Mouse (Mus musculus) hindbrain, embryonic 14.5 days (tissue): Measurements from ENCODE around the gene Txndc17. TPM values are rescaled to one million over a fixed set of nuclear protein-coding genes. Genes with fewer than 3 reads are reported as not detected.
"Not testable (repeated sequence)": the region's sequence is repeated elsewhere in the genome, so short reads cannot be mapped to it uniquely, and the experiment has no call there.

Source experiments
- ATAC-seq: fragments of 200-750 bp; cut with Nextera tagmentation; 2 replicates; pipeline ENCODE4 v1.8.0; 2017; ENCODE audit warnings: moderate number of reproducible peaks, mild to moderate bottlenecking, moderate TSS enrichment, moderate library complexity; ENCODE audit not compliant: low FRiP score
- DNase-seq: peaks from one replicate; pipeline ENCODE4 v3.0.0-alpha.2; 2015; ENCODE audit warnings: low spot score
- H3K27ac ChIP-seq: fragments of 300-500 bp; sonication (generic); 2 replicates; pipeline ENCODE4 v1.5.1; 2014; ENCODE audit warnings: mild to moderate bottlenecking, moderate library complexity
- H3K27me3 ChIP-seq: fragments of 300-500 bp; sonication (generic); 2 replicates; pipeline ENCODE4 v1.6.1; 2014; ENCODE audit warnings: mild to moderate bottlenecking, low read length, mixed read lengths; ENCODE audit not compliant: control insufficient read depth, insufficient read depth
- H3K36me3 ChIP-seq: fragments of 300-500 bp; sonication (generic); replicated peaks from 2 replicates; pipeline ENCODE4 v1.6.1; 2014; ENCODE audit not compliant: control insufficient read depth, insufficient read depth
- H3K4me1 ChIP-seq: fragments of 300-500 bp; sonication (generic); replicated peaks from 2 replicates; pipeline ENCODE4 v1.6.1; 2014; ENCODE audit warnings: antibody characterized with exemption, low read length, mixed read lengths; ENCODE audit not compliant: control insufficient read depth, insufficient read depth
- H3K4me2 ChIP-seq: fragments of 300-500 bp; sonication (generic); replicated peaks from 2 replicates; pipeline ENCODE4 v1.6.1; 2014; ENCODE audit warnings: mild to moderate bottlenecking, moderate library complexity
- H3K4me3 ChIP-seq: fragments of 300-500 bp; sonication (generic); replicated peaks from 2 replicates; pipeline ENCODE4 v1.5.1; 2014; ENCODE audit warnings: mild to moderate bottlenecking, low read length
- H3K9ac ChIP-seq: fragments of 300-500 bp; sonication (generic); 2 replicates; pipeline ENCODE4 v1.6.1; 2014
- H3K9me3 ChIP-seq: fragments of 300-500 bp; sonication (generic); 2 replicates; pipeline ENCODE4 v1.6.1; 2016; ENCODE audit warnings: low read length; ENCODE audit not compliant: control insufficient read depth
- WGBS: fragments of 180-500 bp; shearing (Covaris S2); extraction: QIAGEN DNeasy Blood & Tissue Kit; methylation state at CpG from one replicate; pipeline ENCODE4 v1.1.7; 2014; 5-methylcytosine and 5-hydroxymethylcytosine counted together
- polyA plus RNA-seq: library from polyadenylated mRNA; unstranded; fragments of >200 nt; fragmentation: Nextera tagmentation; extraction: Ambion mirVana; gene quantifications from 2 replicates; pipeline ENCODE4 v1.2.1, GENCODE M21; 2014

Txndc17 gene
- 141 and 151 TPM in 2 replicates for polyA plus RNA-seq

DNA sequence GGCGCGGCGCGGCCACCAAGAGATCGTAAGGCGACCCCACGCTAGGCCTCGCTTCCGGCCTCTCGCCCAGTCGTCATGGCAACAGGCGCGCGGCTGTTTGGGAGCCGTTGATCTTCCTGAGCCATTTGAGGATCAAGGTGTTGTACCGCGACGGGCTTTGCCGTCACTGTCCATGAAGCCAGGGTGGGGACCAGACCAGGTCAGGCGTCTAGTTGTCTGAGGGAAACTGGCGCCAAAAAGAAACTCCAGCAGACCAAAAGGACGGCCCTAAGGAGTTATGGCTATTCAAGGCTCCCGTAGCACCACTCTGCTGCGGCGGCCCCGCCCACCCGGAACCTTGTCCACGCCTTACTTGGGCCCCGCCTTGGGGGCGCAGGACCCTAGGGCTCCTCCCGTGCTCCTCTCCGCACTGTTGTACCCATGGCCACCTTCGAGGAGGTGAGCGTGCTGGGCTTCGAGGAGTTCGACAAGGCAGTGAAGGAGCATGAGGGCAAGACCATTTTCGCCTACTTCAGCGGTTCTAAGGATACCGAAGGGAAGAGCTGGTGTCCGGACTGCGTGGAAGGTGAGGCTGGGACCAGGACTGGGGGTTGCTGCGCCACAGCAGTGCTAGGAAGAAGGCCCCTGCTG, at the start of gene Txndc17, which contains the start of gene 4933427D14Rik:
Txndc17 (plus strand) TSS at position 344 of the 630 bp plus-strand sequence.
4933427D14Rik (minus strand) TSS at position 256 of the 630 bp plus-strand sequence.
- H3K4me1 ChIP-seq = peaks cover 14% of the 10 kb centered on the region
- DNase-seq (peak; percentile 75), ATAC-seq (peak; percentile 93)
- H3K27me3 ChIP-seq = no peaks in the 10 kb centered on the region
- H3K36me3 ChIP-seq = peaks cover 36% of the 10 kb centered on the region
- H3K4me3 ChIP-seq = peak within 1 kb of the TSS; percentile 91
- H3K27ac ChIP-seq = peak within 1 kb of the TSS; percentile 76
- under 1% methylated on average over 42 of the region's 42 CpGs for WGBS
- peak within 1 kb of the TSS; percentile 77 for H3K4me2 ChIP-seq
- H3K9me3 ChIP-seq = no peaks in the 10 kb centered on the region
- H3K9ac ChIP-seq = peak within 1 kb of the TSS; percentile 92

DNA sequence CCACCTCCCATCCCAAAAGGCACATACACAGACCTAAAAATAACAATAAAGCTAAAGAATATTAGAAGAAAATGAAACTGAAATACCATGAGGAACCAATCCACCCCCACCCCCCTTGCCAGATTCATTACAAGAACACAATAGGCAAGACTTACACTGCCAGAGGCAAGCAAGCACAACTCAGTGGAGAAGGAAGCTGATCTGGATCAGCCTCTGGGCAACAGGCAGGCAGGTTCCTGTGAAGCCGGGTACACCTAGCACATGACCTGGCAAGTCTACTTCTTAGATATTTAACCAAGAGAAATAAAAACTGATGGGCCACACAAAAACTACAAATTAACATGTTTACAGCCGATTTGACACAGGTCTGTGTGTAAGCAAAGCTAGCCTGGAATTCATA, 44.1 kb upstream of the Txndc17 start:
- H3K36me3 ChIP-seq = peaks cover 84% of the 10 kb centered on the region
- no peak for DNase-seq
- 93% methylated on average over 2 of the region's 2 CpGs for WGBS

DNA sequence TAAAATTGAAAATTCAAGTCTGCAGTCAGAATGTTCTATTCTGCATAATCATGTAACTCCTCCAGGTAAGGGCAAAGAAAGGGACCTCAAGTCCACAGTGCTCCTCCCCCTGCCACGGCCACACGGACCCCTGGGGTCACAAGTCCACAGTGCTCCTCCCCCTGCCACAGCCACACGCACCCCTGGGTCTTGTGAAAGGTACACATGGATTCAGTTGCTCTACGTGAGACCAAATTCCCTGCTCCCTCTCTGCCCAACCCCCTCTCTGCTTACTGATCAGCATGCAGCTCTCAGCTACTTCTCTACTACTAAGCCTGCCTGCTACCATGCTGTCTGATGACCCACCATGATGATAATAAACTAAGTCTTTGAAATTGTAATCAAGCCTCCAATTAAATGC, 37.5 kb upstream of the Txndc17 start:
- Histone ChIP-seq H3K27ac (no peak overlapping the region), H3K4me2 (no peak overlapping the region), H3K36me3 (peaks cover 90% of the 10 kb centered on the region), H3K4me3 (no peak overlapping the region), H3K27me3 (no peaks in the 10 kb centered on the region), H3K9ac (no peak overlapping the region), H3K9me3 (no peaks in the 10 kb centered on the region), H3K4me1 (no peaks in the 10 kb centered on the region)
- ATAC-seq = no peak
- DNase-seq = no peak
- 88% methylated on average over 4 of the region's 4 CpGs for WGBS

More for the DNA sequence above, 44.1 kb upstream of the Txndc17 start:
- no peaks in the 10 kb centered on the region for H3K27me3 ChIP-seq
- H3K4me1 ChIP-seq = no peaks in the 10 kb centered on the region
- ATAC-seq = no peak
- H3K9me3 ChIP-seq = no peaks in the 10 kb centered on the region
- no peak overlapping the region for H3K9ac ChIP-seq
- no peak overlapping the region for H3K4me3 ChIP-seq
- H3K27ac ChIP-seq = no peak overlapping the region
- no peak overlapping the region for H3K4me2 ChIP-seq

DNA sequence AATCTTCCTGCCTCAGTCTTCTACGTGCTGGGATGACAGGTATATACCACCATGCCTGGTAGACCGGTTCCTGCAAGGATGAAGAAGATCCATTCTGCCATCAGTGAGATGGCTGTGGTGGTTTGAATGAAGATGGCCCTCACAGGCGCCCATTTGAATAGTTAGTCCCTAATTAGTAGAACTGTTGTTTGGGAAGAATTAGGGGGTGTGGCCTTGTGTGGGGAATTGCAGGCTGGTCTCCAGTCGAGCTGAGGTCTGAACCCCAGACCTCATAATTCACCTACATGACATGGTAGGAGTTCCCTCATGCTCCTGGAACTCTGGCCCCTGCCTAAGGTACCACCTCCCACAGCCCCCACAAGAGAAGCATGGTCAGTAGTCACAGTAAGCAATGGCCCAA, 35.4 kb upstream of the Txndc17 start:
- not testable (repeated sequence) for ATAC-seq, H3K9me3 ChIP-seq, H3K9ac ChIP-seq, H3K27me3 ChIP-seq, DNase-seq, H3K4me1 ChIP-seq, H3K4me3 ChIP-seq, H3K4me2 ChIP-seq, H3K27ac ChIP-seq
- H3K36me3 ChIP-seq = peaks cover 90% of the 10 kb centered on the region
- 82% methylated on average over 4 of the region's 4 CpGs for WGBS

DNA sequence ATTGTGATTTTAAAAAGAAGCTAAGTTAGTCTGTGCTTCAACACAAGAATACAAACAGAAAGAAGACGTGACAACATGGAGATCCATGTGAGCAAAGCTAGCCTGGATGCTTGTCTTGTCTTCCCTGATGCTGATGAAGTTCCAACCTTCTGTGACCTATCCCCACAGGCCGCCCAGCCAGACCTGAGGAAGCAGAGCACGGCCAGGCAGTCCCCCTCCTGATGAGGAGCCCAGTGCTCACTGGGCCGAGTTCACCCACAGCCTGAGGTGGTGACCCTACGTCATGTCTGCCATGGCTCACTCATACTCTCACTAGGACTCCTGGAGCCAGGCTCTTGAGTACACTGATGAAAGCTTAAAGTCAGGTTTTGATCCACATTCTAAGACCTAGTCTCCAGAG, 33.8 kb upstream of the Txndc17 start:
- no peak overlapping the region for H3K9ac ChIP-seq
- H3K4me1 ChIP-seq = no peaks in the 10 kb centered on the region
- DNase-seq (no peak), ATAC-seq (no peak)
- H3K27ac ChIP-seq = no peak overlapping the region
- WGBS = 79% methylated on average over 5 of the region's 5 CpGs
- H3K36me3 ChIP-seq = peaks cover 90% of the 10 kb centered on the region
- H3K27me3 ChIP-seq = no peaks in the 10 kb centered on the region
- no peak overlapping the region for H3K4me2 ChIP-seq
- H3K9me3 ChIP-seq = no peaks in the 10 kb centered on the region
- no peak overlapping the region for H3K4me3 ChIP-seq

DNA sequence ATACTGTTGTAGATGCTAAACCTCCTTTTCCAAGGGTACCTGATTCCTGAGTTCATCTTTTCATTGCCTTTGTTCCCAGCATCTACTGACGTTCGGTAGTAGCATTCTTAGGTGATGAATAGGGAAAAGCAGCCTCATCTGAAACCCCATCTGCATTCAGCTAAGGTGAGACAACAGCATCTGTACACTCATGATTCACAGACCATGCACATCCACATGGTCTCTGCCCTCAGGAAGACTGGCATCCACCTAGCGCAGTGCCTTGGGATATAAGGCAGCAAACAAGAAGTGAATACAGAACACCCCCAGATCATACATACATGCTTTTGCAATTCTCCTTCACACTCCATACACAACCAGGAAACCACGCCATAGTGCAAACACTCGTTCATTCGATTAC, 32.6 kb upstream of the Txndc17 start:
- 95% methylated on average over 6 of the region's 6 CpGs for WGBS
- peaks cover 90% of the 10 kb centered on the region for H3K36me3 ChIP-seq

DNA sequence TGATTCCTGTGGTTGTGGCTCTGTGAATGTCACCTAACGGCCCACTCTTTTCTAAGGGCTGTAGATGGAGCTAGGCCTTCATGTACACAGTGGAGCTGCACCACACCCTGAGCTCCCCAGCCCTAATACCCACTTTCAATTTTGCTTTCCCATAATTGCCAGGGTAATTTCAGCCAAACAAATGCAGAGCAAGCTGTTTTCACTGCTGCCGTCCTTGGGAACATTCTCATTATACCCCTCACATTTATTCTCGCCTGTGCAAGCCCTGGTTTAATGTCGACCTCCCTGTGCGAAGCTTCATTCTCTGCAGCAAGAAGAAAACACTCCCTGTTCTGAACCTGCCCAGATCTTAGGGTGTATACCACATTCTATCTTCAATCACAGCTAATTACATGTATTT, 31.4 kb upstream of the Txndc17 start:
- H3K9ac ChIP-seq = no peak overlapping the region
- H3K4me1 ChIP-seq = no peaks in the 10 kb centered on the region
- no peaks in the 10 kb centered on the region for H3K27me3 ChIP-seq
- no peak overlapping the region for H3K27ac ChIP-seq
- H3K4me2 ChIP-seq = no peak overlapping the region
- H3K4me3 ChIP-seq = no peak overlapping the region
- peaks cover 84% of the 10 kb centered on the region for H3K36me3 ChIP-seq
- WGBS = 81% methylated on average over 5 of the region's 5 CpGs
- ATAC-seq = no peak
- DNase-seq = no peak
- no peaks in the 10 kb centered on the region for H3K9me3 ChIP-seq

More for the DNA sequence above, 32.6 kb upstream of the Txndc17 start:
- Histone ChIP-seq H3K4me1 (no peaks in the 10 kb centered on the region), H3K27ac (no peak overlapping the region), H3K4me2 (no peak overlapping the region), H3K9ac (no peak overlapping the region), H3K27me3 (no peaks in the 10 kb centered on the region), H3K9me3 (no peaks in the 10 kb centered on the region), H3K4me3 (no peak overlapping the region)
- no peak for DNase-seq
- no peak for ATAC-seq

DNA sequence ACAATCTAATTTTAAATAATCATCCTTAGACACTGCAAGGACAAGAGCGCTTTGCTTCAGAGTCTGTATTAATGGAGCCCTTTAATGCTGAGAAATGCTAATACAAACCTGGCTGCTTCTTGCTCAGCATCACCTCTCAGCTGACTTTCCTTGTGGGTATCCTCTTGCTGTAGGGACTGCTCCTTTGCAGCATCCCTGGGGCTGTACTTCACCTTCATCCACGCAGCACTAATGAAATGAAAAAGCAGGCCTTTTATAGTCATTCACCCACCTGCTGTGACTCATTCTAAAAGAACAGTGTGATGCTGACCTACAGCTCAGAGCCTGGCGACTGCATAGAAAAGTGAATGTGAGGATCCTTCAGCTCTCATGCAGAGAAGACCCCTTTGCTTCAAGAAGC, 30.8 kb upstream of the Txndc17 start:
- H3K27me3 ChIP-seq = no peaks in the 10 kb centered on the region
- H3K9me3 ChIP-seq = no peaks in the 10 kb centered on the region
- no peak overlapping the region for H3K27ac ChIP-seq
- DNase-seq (no peak), ATAC-seq (no peak)
- no peak overlapping the region for H3K4me2 ChIP-seq
- no peak overlapping the region for H3K4me3 ChIP-seq
- no peak overlapping the region for H3K9ac ChIP-seq
- H3K36me3 ChIP-seq = peaks cover 87% of the 10 kb centered on the region
- no peaks in the 10 kb centered on the region for H3K4me1 ChIP-seq
- 30% methylated on average over 3 of the region's 3 CpGs for WGBS

DNA sequence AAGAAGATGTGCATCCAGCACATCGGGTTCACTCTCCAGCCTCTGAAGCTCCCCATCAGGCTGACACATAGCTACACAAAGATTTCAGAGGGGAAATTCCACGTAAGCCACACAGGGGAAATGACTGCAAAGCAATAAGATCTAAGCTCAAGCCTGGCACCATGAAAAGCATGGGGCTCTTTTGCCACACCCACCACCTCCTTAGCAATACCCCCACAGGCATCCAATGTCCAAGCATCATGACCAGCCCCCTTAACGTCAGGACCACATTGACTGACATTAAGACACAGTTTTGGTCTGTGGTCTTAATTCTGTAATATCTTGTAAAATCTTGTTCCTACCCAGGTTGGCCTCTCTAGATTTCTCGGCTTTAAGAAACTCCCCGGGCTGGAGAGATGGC, 26.8 kb upstream of the Txndc17 start:
- 92% methylated on average over 5 of the region's 5 CpGs for WGBS
- H3K9ac ChIP-seq = no peak overlapping the region
- peaks cover 72% of the 10 kb centered on the region for H3K36me3 ChIP-seq

DNA sequence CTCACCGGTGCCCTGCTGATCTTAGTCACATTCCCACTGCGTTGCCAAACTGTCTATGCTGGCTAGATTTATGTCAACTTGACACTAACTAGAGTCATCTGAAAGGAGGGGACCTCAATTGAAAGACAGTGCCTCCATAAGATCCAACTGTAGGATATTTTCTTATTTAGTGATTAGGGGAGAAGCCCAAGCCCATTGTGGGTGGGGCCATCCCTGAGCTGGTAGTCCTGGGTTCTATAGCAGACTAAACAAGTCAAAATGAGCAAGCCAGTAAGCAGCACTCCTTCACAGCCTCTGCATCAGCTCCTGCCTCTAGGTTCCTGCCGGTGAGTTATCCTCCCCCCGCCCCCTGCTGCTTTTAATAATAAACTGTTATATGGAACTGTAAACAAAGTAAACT, 26.2 kb upstream of the Txndc17 start:
- H3K4me1 ChIP-seq = no peaks in the 10 kb centered on the region
- peaks cover 70% of the 10 kb centered on the region for H3K36me3 ChIP-seq
- ATAC-seq (no peak), DNase-seq (no peak)
- H3K27ac ChIP-seq = no peak overlapping the region
- H3K4me3 ChIP-seq = no peak overlapping the region
- H3K9me3 ChIP-seq = no peaks in the 10 kb centered on the region
- 98% methylated on average over 4 of the region's 4 CpGs for WGBS
- no peak overlapping the region for H3K9ac ChIP-seq
- H3K4me2 ChIP-seq = no peak overlapping the region
- no peaks in the 10 kb centered on the region for H3K27me3 ChIP-seq

More for the DNA sequence above, 26.8 kb upstream of the Txndc17 start:
- Histone ChIP-seq H3K27ac (no peak overlapping the region), H3K4me2 (no peak overlapping the region), H3K4me3 (no peak overlapping the region), H3K4me1 (no peaks in the 10 kb centered on the region), H3K27me3 (no peaks in the 10 kb centered on the region), H3K9me3 (no peaks in the 10 kb centered on the region)
- DNase-seq = no peak
- no peak for ATAC-seq
